Mouse (Mus musculus) CH12.LX (cell line): ENCODE measurements around the gene Pde4d.

Experiments used
- CHD2 ChIP-seq: IDR thresholded peaks from 2 replicates; pipeline ENCODE4 v1.6.1; 2011; ENCODE audit warnings: low read length, improper control_type of control experiment
- CTCF ChIP-seq, 2 experiments: IDR thresholded peaks in 1 of 2; conservative IDR thresholded peaks in 1 of 2; 2 replicates each; pipeline ENCODE4 v1.5.1; 2011 to 2012; ENCODE audit warnings: low read depth in 2 of 2, low read length in 2 of 2, improper control_type of control experiment in 1 of 2, inconsistent platforms in 1 of 2, mild to moderate bottlenecking in 1 of 2, moderate library complexity in 1 of 2
- ELF1 ChIP-seq: IDR thresholded peaks from 2 replicates; pipeline ENCODE4 v1.6.1; 2014; ENCODE audit warnings: low read depth, mild to moderate bottlenecking, inconsistent platforms, low read length, improper control_type of control experiment
- EP300 ChIP-seq: IDR thresholded peaks from 2 replicates; pipeline ENCODE4 v1.6.1; 2011; ENCODE audit warnings: low read length, improper control_type of control experiment
- HCFC1 ChIP-seq: IDR thresholded peaks from 2 replicates; pipeline ENCODE4 v1.6.1; 2012; ENCODE audit warnings: low read depth, mild to moderate bottlenecking, inconsistent platforms, low read length, improper control_type of control experiment
- JUND ChIP-seq: conservative IDR thresholded peaks from 2 replicates; pipeline ENCODE4 v1.6.1; 2011; ENCODE audit warnings: low read depth, low read length, improper control_type of control experiment
- MEF2A ChIP-seq: IDR thresholded peaks from 2 replicates; pipeline ENCODE4 v1.6.1; 2014; ENCODE audit warnings: low read depth, mild to moderate bottlenecking, inconsistent platforms, low read length, improper control_type of control experiment, borderline replicate concordance
- NRF1 ChIP-seq: IDR thresholded peaks from 2 replicates; pipeline ENCODE4 v1.6.1; 2014; ENCODE audit warnings: low read depth, mild to moderate bottlenecking, inconsistent platforms, low read length, improper control_type of control experiment, moderate library complexity
- POLR2A ChIP-seq: IDR thresholded peaks from 2 replicates; pipeline ENCODE4 v1.6.1; 2011; ENCODE audit warnings: low read depth, mild to moderate bottlenecking, improper control_type of control experiment, low read length
- TBP ChIP-seq: conservative IDR thresholded peaks from 2 replicates; pipeline ENCODE4 v1.6.1; 2011; ENCODE audit warnings: low read depth, low read length, improper control_type of control experiment
- TCF12 ChIP-seq: IDR thresholded peaks from 2 replicates; pipeline ENCODE4 v1.6.1; 2014; ENCODE audit warnings: low read depth, mild to moderate bottlenecking, inconsistent platforms, low read length, improper control_type of control experiment

DNA sequence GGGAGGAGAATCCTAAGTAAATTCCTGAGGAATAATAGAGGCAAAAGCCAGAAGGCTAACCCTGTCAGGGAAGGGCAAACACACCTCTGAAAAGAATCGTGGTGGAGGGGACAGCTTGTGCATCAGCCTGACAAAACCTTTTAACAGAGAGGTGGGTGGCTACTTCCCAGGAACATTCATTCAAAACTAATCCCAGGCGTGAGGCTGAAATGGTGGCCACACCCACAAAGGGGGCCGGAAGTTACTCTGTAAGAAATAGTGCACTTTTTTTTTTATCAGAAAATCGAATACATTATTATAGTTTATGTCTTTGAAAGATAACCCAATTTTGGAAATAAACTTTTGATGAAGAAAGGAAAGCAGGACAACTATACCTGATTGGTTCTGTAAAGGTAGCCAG, 1227.3 kb downstream of the Pde4d start:
- TF ChIP-seq JUND (no peak), POLR2A (no peak), CTCF (conservative IDR thresholded peaks at IDR 0.05 in 1 of 2, IDR thresholded peaks at IDR 0.05 in 1 of 2; ENCODE audit: low read depth in 2 of 2, low read length in 2 of 2) (no peak), TCF12 (no peak), EP300 (no peak), HCFC1 (no peak), TBP (no peak), NRF1 (no peak), MEF2A (no peak), CHD2 (no peak), ELF1 (no peak)
